Mouse (Mus musculus) cerebellum, adult 11 months (tissue): ENCODE measurements around the gene Stmn1.

Source experiments
- DNase-seq: peaks from one replicate; pipeline ENCODE4 v3.0.0; 2022

The Stmn1 gene

GRCm38 (mm10) chr4:134460277-134460676, 7.8 kb upstream of the Stmn1 start:
- no peak for DNase-seq

DNA sequence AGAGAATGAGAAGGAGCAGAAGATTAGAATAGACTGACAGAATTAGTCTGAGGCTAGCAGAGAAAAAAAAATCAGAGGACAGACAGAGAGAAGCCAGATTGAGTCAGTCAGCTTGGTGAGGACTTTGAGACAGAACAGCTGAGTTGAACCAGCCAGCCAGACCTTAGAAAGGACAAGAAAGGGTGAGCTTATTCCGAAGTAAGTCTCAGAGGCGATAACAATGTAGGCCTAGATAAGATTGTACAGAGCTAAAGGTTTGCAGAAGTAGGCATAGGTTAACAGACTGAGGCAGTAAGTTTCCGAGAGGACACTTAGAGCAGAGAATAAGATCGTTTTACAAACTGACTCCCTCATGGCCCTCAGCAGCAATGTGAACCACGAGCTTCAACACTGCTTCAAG, 6.9 kb upstream of the Stmn1 start:
- DNase-seq = no peak

DNA sequence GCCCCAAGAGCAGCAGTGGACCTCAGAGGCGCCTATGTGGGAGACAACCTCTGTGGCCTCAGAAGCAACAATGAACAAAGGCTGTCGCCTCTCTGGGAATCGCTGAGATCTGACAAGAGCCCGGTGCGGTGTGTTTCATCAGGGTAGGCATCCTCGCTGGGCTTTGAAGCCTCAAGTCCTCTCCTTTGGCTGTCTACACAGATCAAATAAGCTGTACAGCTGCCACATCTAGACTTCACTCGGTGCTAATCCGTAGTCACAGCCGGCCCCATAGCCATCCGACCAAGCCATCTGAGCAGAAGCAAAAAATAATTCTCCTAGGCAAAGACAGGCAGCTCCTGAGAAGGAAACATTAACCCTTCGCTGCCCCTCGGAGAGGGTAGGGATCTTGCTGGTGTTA, 2.3 kb upstream of the Stmn1 start:
- DNase-seq = no peak

GRCm38 (mm10) chr4:134466381-134467262, 1.5 kb upstream of the Stmn1 start:
- no peak for DNase-seq

- DNase-seq = no peak
Measured at GRCm38 (mm10) chr4:134467435-134468214, 495 bp upstream of the Stmn1 start.

- DNase-seq = peak; percentile 95
Measured at GRCm38 (mm10) chr4:134468578-134469266, 602 bp downstream of the Stmn1 start.

- DNase-seq = no peak
Measured at GRCm38 (mm10) chr4:134469341-134469796, 1.2 kb downstream of the Stmn1 start.

DNA sequence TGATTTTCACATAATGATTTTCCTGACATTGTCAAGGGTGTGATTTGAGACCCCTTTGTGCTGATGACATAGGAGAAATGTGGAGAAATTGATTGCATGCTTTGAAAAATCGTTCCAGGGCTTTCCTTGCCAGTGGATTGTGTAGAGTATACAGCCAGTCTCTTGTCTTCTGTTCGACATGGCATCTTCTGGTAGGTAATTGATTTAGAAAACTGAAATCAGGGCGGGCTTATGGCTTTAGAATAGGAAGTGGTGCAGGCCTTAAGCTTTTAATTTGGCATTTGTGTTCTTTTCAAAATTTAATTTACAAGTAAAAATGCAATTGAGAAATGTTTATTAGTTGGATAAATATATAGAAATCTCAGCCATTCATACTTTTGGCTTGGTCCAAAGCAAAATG, 1.9 kb downstream of the Stmn1 start:
- no peak for DNase-seq

GRCm38 (mm10) chr4:134471469-134471868, 3.3 kb downstream of the Stmn1 start:
- no peak for DNase-seq

GRCm38 (mm10) chr4:134473764-134474163, 5.6 kb downstream of the Stmn1 start:
- no peak for DNase-seq

DNA sequence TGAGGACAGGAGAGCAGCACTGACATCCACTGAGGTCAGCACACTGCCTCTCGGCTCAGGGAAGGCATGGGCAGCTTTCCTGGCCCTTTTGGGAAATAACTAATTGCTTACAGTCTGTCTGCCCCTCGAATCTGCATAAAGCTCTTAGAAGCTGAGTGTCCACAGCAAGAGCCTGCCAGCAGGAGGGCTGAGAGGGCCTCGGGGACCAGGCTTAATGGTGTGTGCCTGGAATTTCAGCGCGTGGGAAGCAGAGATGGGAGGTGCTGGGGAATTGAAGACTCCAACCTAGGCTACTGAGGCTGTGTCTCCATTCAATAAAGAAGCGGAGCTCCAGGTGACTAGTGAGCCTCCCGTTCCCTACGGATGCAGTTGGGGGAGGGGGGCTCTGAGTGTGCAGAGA, 6.1 kb downstream of the Stmn1 start:
- DNase-seq = no peak

GRCm38 (mm10) chr4:134476899-134477298, 8.8 kb downstream of the Stmn1 start:
- no peak for DNase-seq

DNA sequence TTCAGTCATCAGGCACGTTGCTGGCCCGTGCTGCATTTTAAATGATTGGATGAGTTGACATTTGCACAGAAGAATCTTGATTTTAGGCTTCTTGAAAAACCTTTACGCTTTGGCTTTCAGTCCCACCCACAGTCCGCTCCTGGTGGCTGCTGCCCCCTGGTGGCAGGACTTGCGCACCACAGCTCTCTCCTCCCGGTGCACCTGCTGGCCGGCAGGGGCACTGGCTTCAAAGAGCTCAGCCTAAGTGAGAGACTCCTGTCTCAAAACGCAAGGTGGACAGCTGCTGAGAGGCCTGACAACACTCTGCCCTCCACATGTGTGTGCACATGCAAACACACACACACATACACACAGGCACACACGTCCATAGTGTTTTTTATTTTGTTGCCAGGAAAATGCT, 9.9 kb downstream of the Stmn1 start:
- DNase-seq = peak; percentile 95

DNA sequence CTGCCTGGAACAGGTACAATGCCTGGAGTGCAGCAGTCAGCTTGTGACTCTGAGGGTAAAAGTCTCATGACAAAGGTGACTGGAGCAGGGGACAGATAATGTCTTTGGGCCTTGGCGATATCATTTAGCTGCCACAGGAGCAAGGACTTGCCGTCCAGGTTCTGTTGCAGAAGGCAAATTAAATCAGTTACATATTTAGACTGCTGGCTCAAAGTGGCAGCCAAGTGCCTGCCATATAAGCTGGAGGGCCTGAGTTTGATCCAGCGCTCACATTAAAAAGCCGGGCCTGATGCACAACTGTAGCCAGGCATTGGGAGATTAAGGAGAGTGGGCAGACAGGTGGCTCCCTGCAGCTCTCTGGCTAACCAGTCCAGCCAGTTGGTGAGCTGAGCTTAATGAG, 11.7 kb downstream of the Stmn1 start:
- no peak for DNase-seq

- DNase-seq = peak; percentile 77
Measured at GRCm38 (mm10) chr4:134480864-134481263, 12.7 kb downstream of the Stmn1 start.

- no peak for DNase-seq
Measured at GRCm38 (mm10) chr4:134481270-134481669, 13.2 kb downstream of the Stmn1 start.

- DNase-seq = no peak
Measured at GRCm38 (mm10) chr4:134482442-134482841, 14.3 kb downstream of the Stmn1 start.

- no peak for DNase-seq
Measured at GRCm38 (mm10) chr4:134483078-134483688, 15.1 kb downstream of the Stmn1 start.

DNA sequence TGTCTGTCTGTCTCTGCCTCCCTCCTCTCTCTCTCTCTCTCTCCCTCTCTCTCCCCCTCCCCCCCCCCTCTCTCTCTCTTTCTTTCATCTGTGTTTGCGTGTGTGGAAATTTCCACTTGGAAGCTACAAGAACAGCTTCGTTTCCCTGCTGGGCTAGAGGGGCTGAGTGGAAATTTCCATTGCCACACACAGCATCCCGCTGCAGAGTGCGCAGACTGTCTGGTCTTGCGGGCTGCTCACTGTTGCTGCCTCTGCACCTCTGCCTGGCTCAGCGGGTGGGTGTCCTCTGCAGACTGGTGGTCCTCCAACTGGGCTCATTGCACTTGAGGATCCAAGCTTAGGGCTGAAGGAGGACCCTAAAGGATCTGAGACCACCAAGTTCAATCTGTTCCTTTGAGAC, 15.6 kb downstream of the Stmn1 start:
- DNase-seq = peak; percentile 89

GRCm38 (mm10) chr4:134484231-134484630, 16.1 kb downstream of the Stmn1 start:
- DNase-seq = peak; percentile 58

GRCm38 (mm10) chr4:134485151-134485900, 17.2 kb downstream of the Stmn1 start:
- DNase-seq = no peak

DNA sequence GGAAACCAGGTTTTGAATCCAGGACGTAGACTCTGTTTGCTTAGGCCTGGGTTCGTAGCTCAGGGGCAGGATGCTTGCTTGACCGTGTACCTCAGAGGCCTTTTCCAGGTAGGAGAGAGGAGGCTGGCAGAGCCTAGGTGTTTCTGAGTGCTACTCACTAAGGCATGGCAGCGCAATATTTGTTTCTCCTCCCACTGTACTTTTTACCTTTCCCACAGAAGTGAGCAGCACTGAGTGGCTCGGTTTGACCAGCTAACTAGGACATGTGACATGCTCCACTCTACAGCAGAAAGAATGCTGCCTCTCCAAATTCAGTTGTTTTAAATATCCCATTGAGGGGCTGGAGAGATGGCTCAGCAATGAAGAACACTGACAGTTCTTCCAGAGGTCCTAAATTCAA, 20.1 kb downstream of the Stmn1 start:
- no peak for DNase-seq
